ENCODE assay signal across 21 mouse cellular contexts in the genomic region with DNA sequence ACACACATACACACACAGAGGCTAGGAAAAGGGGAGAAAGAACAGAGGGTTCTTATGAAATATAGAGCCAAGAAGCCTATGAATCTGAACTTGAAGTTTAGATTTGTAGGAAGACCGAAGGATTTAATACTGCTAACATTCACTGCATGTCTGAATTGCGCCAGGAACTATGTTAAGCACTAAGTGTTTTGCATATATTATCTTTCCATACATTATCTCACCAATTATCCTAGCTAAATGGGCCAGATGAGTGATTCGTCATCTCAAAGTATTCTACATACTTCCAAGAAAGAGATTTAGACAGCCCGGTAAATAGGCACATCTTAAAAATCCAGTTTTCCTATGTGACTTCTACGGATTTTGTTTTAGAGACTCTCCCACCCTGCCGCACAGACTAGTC.
"Had no signal": no experiment of that assay in that cellular context is flagged by ENCODE, and none has a peak within 500 bp of the region (broad histone marks: within the 10 kb centered on the region; RNA-seq: fewer than 3 reads in every experiment).

No protein-coding gene starts in this region.

- DNase-seq: lung, adult 18-20 months; lung, embryonic 14.5 days; lung, postnatal 10 days; lung, postnatal 4 days; midbrain, embryonic 14.5 days; retina, postnatal 1 day; right cerebral cortex, adult 18-20 months; right cerebral cortex, postnatal 25 days; right cerebral cortex, postnatal 4 days; spleen, adult 18-20 months; thymus, adult 18-20 months; thymus, postnatal 14 days; thymus, postnatal 36 days had no signal

- H3K9me3 ChIP-seq: midbrain, embryonic 10.5 days; midbrain, embryonic 12.5 days; neural tube, embryonic 13.5 days; neural tube, embryonic 15.5 days; stomach, embryonic 15.5 days had no signal

- H3K36me3 ChIP-seq: midbrain, embryonic 10.5 days; midbrain, embryonic 12.5 days; neural tube, embryonic 13.5 days; neural tube, embryonic 15.5 days; stomach, embryonic 15.5 days had no signal

- H3K4me1 ChIP-seq: midbrain, embryonic 10.5 days; midbrain, embryonic 12.5 days; stomach, embryonic 15.5 days had no signal

- H3K9ac ChIP-seq: lung, embryonic 14.5 days; midbrain, embryonic 12.5 days; neural tube, embryonic 13.5 days; neural tube, embryonic 15.5 days; stomach, embryonic 15.5 days had no signal

- ATAC-seq: midbrain, embryonic 16.5 days had no signal

- H3K27ac ChIP-seq: midbrain, embryonic 10.5 days; midbrain, embryonic 12.5 days; neural tube, embryonic 13.5 days; neural tube, embryonic 15.5 days; stomach, embryonic 15.5 days; stomach, postnatal 0 days had no signal

- H3K27me3 ChIP-seq: midbrain, embryonic 12.5 days; neural tube, embryonic 15.5 days; stomach, embryonic 15.5 days had no signal

- H3K4me2 ChIP-seq: lung, embryonic 14.5 days; midbrain, embryonic 12.5 days; neural tube, embryonic 13.5 days; neural tube, embryonic 15.5 days; stomach, embryonic 15.5 days had no signal

- H3K4me3 ChIP-seq: midbrain, embryonic 10.5 days; midbrain, embryonic 12.5 days; myocyte; neural tube, embryonic 13.5 days; neural tube, embryonic 15.5 days; stomach, embryonic 15.5 days had no signal
